Mouse (Mus musculus) spleen, adult 2 months (tissue): ENCODE data around the gene Prmt7.

ENCODE experiments used
- CTCF ChIP-seq: fragments of 200-500 bp; IDR thresholded peaks from 2 replicates; pipeline ENCODE4 v1.5.1; 2011; ENCODE audit warnings: mild to moderate bottlenecking, inconsistent platforms; ENCODE audit not compliant: insufficient read depth, insufficient read length, insufficient replicate concordance; ENCODE audit errors: extremely low read depth
- POLR2A ChIP-seq: fragments of 200-500 bp; IDR thresholded peaks from 2 replicates; pipeline ENCODE4 v1.6.1; 2011; ENCODE audit warnings: low read depth, low read length, inconsistent platforms

DNA sequence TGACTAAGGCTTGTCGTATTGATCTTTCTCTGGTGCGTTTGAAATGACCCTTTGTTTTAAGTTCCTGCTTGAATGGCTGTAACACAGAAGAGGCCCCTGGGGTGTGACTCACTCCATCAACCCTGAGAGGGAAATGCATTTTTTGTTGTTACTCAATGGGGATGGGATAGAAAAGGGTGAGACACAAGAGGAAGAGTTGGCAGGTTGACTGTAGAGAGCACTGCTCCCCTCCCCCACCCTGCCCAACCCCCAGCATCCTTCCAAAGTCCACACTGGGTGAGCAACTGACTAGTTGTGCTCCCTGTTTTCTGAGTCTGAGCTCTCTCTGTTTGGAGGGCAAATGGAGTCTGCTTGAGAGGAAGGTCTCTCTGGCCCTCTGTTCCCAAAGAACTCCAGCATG is 76.7 kb downstream of the Prmt7 start:
- TF ChIP-seq POLR2A (no peak), CTCF (no peak)
